In the genomic region with DNA sequence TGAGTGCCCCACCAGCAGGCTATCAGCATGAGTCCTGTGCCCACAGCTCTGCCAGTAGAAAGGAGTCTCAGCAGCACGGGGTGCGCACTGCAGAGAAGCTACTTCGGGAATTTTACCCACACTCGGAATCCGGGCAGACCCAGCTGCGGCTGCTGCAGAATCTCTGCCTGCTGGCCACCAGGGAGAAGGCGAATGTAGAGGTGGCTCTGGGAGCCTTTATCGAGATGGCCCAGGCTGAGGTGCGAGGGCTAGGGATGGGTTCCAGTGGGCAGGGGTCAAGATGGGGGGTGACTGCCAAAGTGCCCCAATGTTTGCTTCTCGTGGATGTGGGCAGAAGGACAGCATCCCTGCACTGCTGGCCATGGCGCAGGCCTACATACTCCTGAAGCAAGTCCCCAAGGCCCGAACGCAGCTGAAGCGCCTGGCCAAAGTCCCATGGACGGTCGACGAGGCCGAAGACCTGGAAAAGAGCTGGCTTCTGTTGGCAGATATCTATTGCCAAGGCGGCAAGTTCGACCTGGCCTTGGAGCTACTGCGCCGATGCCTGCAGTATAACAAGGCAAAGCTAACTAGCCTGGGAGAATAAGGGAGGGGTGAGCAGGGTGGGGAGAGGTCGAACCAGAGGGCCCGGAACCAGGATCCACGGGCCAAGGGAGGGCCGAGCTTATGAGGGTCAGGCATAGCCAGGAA, we compare ENCODE assay signal across 22 mouse cellular contexts. TPM values are rescaled to one million over a fixed set of nuclear protein-coding genes. Genes with fewer than 3 reads are reported as not detected.
A peak's percentile ranks its signal among the peaks of the same experiment; 100 is the strongest.
DNase-seq lines count a peak whose midpoint lies in the region; ATAC-seq and TF ChIP-seq lines count a peak whose summit lies in the region.
"Had no signal": no experiment of that assay in that cellular context is flagged by ENCODE, and none has a peak within 500 bp of the region (broad histone marks: within the 10 kb centered on the region; RNA-seq: fewer than 3 reads in every experiment).

No protein-coding gene starts in this region.

- no peak for TF ChIP-seq POLR2A in liver, adult 2 months (IDR thresholded peaks at IDR 0.05; ENCODE audit: extremely low read depth, insufficient read depth, low read length)

- no peak overlapping the region for H3K27ac ChIP-seq in heart, embryonic 12.5 days (ENCODE audit: poor library complexity, severe bottlenecking)
- H3K27ac ChIP-seq in liver, adult 2 months (replicated peaks; ENCODE audit: insufficient read depth, low read depth, low read length) = no peak overlapping the region
- no peak overlapping the region for H3K27ac ChIP-seq in liver, embryonic 11.5 days (ENCODE audit: low read depth, low read length)
- H3K27ac ChIP-seq: embryonic facial prominence, embryonic 12.5 days; forebrain, embryonic 15.5 days; heart, adult 2 months; heart, embryonic 13.5 days; hindbrain, embryonic 15.5 days had no signal

- H3K4me3 ChIP-seq in heart, embryonic 12.5 days = no peak overlapping the region
- no peak overlapping the region for H3K4me3 ChIP-seq in liver, adult 2 months (ENCODE audit: insufficient read depth, low read depth, low read length)
- no peak overlapping the region for H3K4me3 ChIP-seq in liver, embryonic 11.5 days (ENCODE audit: low read depth, low read length)
- H3K4me3 ChIP-seq: embryonic facial prominence, embryonic 12.5 days; forebrain, embryonic 15.5 days; heart, adult 2 months; heart, embryonic 13.5 days; hindbrain, embryonic 15.5 days had no signal

- H3K4me2 ChIP-seq in heart, embryonic 12.5 days = no peak overlapping the region
- H3K4me2 ChIP-seq in liver, embryonic 11.5 days = no peak overlapping the region
- H3K4me2 ChIP-seq: embryonic facial prominence, embryonic 12.5 days; forebrain, embryonic 15.5 days; heart, embryonic 13.5 days; hindbrain, embryonic 15.5 days had no signal

- H3K9me3 ChIP-seq in heart, embryonic 12.5 days (replicated peaks) = no peaks in the 10 kb centered on the region
- no peaks in the 10 kb centered on the region for H3K9me3 ChIP-seq in liver, embryonic 11.5 days (ENCODE audit: control insufficient read depth, low read length)
- H3K9me3 ChIP-seq: embryonic facial prominence, embryonic 12.5 days; forebrain, embryonic 15.5 days; heart, embryonic 13.5 days; hindbrain, embryonic 15.5 days had no signal

- peak; percentile 52 for DNase-seq in adrenal gland, postnatal 14 days
- DNase-seq in adrenal gland, postnatal 36 days = no peak
- DNase-seq in heart, adult 11 months = peak; percentile 91
- peak; percentile 76 for DNase-seq in liver, adult 2 months (ENCODE audit: extremely low read depth, low read depth, low spot score)
- no peak for DNase-seq in liver, embryonic 11.5 days (ENCODE audit: low spot score)
- DNase-seq: cerebellum, adult 11 months; cerebellum, adult 9-11 months; gastrocnemius, postnatal 36 days; heart, adult 2 months; heart, postnatal 36 days had no signal

- peaks cover 39% of the 10 kb centered on the region for H3K4me1 ChIP-seq in heart, embryonic 12.5 days (replicated peaks)
- H3K4me1 ChIP-seq in liver, adult 2 months (ENCODE audit: control insufficient read depth, insufficient read depth, low read length) = peaks cover 8% of the 10 kb centered on the region
- H3K4me1 ChIP-seq in liver, embryonic 11.5 days (replicated peaks; ENCODE audit: control insufficient read depth, insufficient read depth, low read length) = peaks cover 14% of the 10 kb centered on the region

- no peak for ATAC-seq in heart, embryonic 12.5 days (ENCODE audit: insufficient number of reproducible peaks, low FRiP score)
- ATAC-seq in liver, embryonic 11.5 days (replicated peaks; ENCODE audit: low FRiP score) = no peak
- ATAC-seq: activated CD4-positive, CD25-positive, alpha-beta regulatory T cell, adult 4 months; forebrain, embryonic 15.5 days; intestine, embryonic 16.5 days; Patski had no signal

- H3K79me2 ChIP-seq in liver, adult 2 months (ENCODE audit: control insufficient read depth, insufficient read depth, low read length) = no peaks in the 10 kb centered on the region

- no peak overlapping the region for H3K9ac ChIP-seq in heart, embryonic 12.5 days
- no peak overlapping the region for H3K9ac ChIP-seq in liver, adult 2 months (ENCODE audit: low read depth, low read length)
- H3K9ac ChIP-seq in liver, embryonic 11.5 days (ENCODE audit: low read depth, low read length) = no peak overlapping the region
- H3K9ac ChIP-seq: embryonic facial prominence, embryonic 12.5 days; forebrain, embryonic 15.5 days; heart, embryonic 13.5 days; hindbrain, embryonic 15.5 days had no signal

- WGBS in heart, embryonic 12.5 days = 83% methylated on average over 26 of the region's 26 CpGs
- 87% methylated on average over 26 of the region's 26 CpGs for WGBS in liver, adult 2 months
- 83% methylated on average over 26 of the region's 26 CpGs for WGBS in liver, embryonic 11.5 days

- TF ChIP-seq CTCF in liver, adult 2 months (IDR thresholded peaks at IDR 0.05; ENCODE audit: low read depth, low read length) = no peak

- H3K36me3 ChIP-seq in heart, embryonic 12.5 days = peaks cover 4% of the 10 kb centered on the region
- H3K36me3 ChIP-seq in liver, adult 2 months (ENCODE audit: control insufficient read depth, insufficient read depth, low read length) = 0 out of 2 replicates have a peak, but pooled peaks cover under 1% of the 10 kb centered on the region
- H3K36me3 ChIP-seq in liver, embryonic 11.5 days (ENCODE audit: control insufficient read depth, insufficient read depth, low read length) = no peaks in the 10 kb centered on the region
- H3K36me3 ChIP-seq: embryonic facial prominence, embryonic 12.5 days; forebrain, embryonic 15.5 days; hindbrain, embryonic 15.5 days had no signal

- no peaks in the 10 kb centered on the region for H3K27me3 ChIP-seq in heart, embryonic 12.5 days (replicated peaks)
- H3K27me3 ChIP-seq in liver, adult 2 months (ENCODE audit: control insufficient read depth, insufficient read depth, low read length) = no peaks in the 10 kb centered on the region
- H3K27me3 ChIP-seq in liver, embryonic 11.5 days (replicated peaks; ENCODE audit: control insufficient read depth, insufficient read depth, low read length) = no peaks in the 10 kb centered on the region
- H3K27me3 ChIP-seq: embryonic facial prominence, embryonic 12.5 days; forebrain, embryonic 15.5 days; heart, embryonic 13.5 days; hindbrain, embryonic 15.5 days; Patski had no signal

RNA-seq across cellular contexts. Expression of gene Csrnp1, which starts 18.1 kb away (rescaled TPM):
- 17.8 and 24.5 TPM in 2 replicates for total RNA-seq in adrenal gland, postnatal 14 days (2021)
- 10 to 100 TPM; 35.2 to 46.6 TPM for total RNA-seq in adrenal gland, postnatal 36 days (2021)
- 8.2 TPM in 2 replicates for polyA plus RNA-seq in heart, embryonic 12.5 days (2016; fragmentation: Nextera tagmentation; extraction: Ambion mirVana)
- 5.8 and 9.2 TPM in 2 replicates for total RNA-seq in liver, adult 2 months (2014; rRNA removed)
- polyA plus RNA-seq in liver, adult 2 months (2012; rRNA removed) = 9.7 and 10.4 TPM in 2 replicates
- 1.1 and 2.2 TPM in 2 replicates for polyA plus RNA-seq in liver, embryonic 11.5 days (2014; fragmentation: Nextera tagmentation; extraction: Ambion mirVana)

RNA-seq across cellular contexts. Expression of gene Ttc21a, which starts 29.0 kb away (rescaled TPM):
- 0.11 TPM in 2 replicates for total RNA-seq in adrenal gland, postnatal 14 days (2021)
- total RNA-seq in adrenal gland, postnatal 36 days (2021) = under 1 TPM in 1 of 2 experiments, not detected in 1; 0.13 TPM
- 0.23 and 0.53 TPM in 2 replicates for polyA plus RNA-seq in heart, embryonic 12.5 days (2016; fragmentation: Nextera tagmentation; extraction: Ambion mirVana)
- total RNA-seq in liver, adult 2 months (2014; rRNA removed) = 0.07 TPM in 1 of 2 replicates, not detected in the other
- not detected in 2 replicates for polyA plus RNA-seq in liver, adult 2 months (2012; rRNA removed)
- 0.14 TPM in 1 of 2 replicates, not detected in the other for polyA plus RNA-seq in liver, embryonic 11.5 days (2014; fragmentation: Nextera tagmentation; extraction: Ambion mirVana)
- total RNA-seq: gastrocnemius, adult 8-10 months; gastrocnemius, postnatal 36 days; heart, adult 2 months; heart, postnatal 36 days had no signal
- polyA plus RNA-seq: activated CD4-positive, CD25-positive, alpha-beta regulatory T cell, adult 4 months had no signal

RNA-seq across cellular contexts. Expression of gene Gorasp1, which starts 29.0 kb away (rescaled TPM):
- 17.0 and 22.3 TPM in 2 replicates for total RNA-seq in adrenal gland, postnatal 14 days (2021)
- 10 to 100 TPM; 23.5 to 31.7 TPM for total RNA-seq in adrenal gland, postnatal 36 days (2021)
- polyA plus RNA-seq in heart, embryonic 12.5 days (2016; fragmentation: Nextera tagmentation; extraction: Ambion mirVana) = 21.7 and 21.8 TPM in 2 replicates
- total RNA-seq in liver, adult 2 months (2014; rRNA removed) = 10.9 and 11.5 TPM in 2 replicates
- 18.1 and 20.7 TPM in 2 replicates for polyA plus RNA-seq in liver, adult 2 months (2012; rRNA removed)
- 24.7 and 25.0 TPM in 2 replicates for polyA plus RNA-seq in liver, embryonic 11.5 days (2014; fragmentation: Nextera tagmentation; extraction: Ambion mirVana)

RNA-seq across cellular contexts. Expression of gene Xirp1, which starts 57.0 kb away (rescaled TPM):
- total RNA-seq in adrenal gland, postnatal 14 days (2021) = 0.22 and 0.30 TPM in 2 replicates
- under 1 TPM; 0.33 to 0.53 TPM for total RNA-seq in adrenal gland, postnatal 36 days (2021)
- 82.9 and 92.6 TPM in 2 replicates for polyA plus RNA-seq in heart, embryonic 12.5 days (2016; fragmentation: Nextera tagmentation; extraction: Ambion mirVana)
- under 0.01 and 0.09 TPM in 2 replicates for total RNA-seq in liver, adult 2 months (2014; rRNA removed)
- 0.11 TPM in 2 replicates for polyA plus RNA-seq in liver, adult 2 months (2012; rRNA removed)
- polyA plus RNA-seq in liver, embryonic 11.5 days (2014; fragmentation: Nextera tagmentation; extraction: Ambion mirVana) = 0.25 and 1.1 TPM in 2 replicates
- total RNA-seq: CH12.LX had no signal
- polyA plus RNA-seq: activated CD4-positive, CD25-positive, alpha-beta regulatory T cell, adult 4 months; forebrain, embryonic 11.5 days; forebrain, embryonic 15.5 days; hindbrain, embryonic 11.5 days; hindbrain, embryonic 15.5 days had no signal

Comparison
In these comparisons a context has a peak if more than half of its experiments do, and no peak if none do; other contexts are left out.
1. DNase-seq: peak in adrenal gland, postnatal 14 days (single experiment), heart, adult 11 months (single experiment) and liver, adult 2 months (single experiment); none in adrenal gland, postnatal 36 days (0 of 2) and liver, embryonic 11.5 days (single experiment).